Mouse (Mus musculus) R1 (cell line): ENCODE results near the gene Trappc5.

Source experiments
- DNase-seq: peaks from one replicate; pipeline ENCODE4 v3.0.0-alpha.2; 2018; ENCODE audit warnings: low read depth, low spot score

Trappc5 gene

GRCm38 (mm10) chr8:3676131-3676992 lies at the start of gene Trappc5:
Gene Trappc5 (plus strand): TSS chr8:3676299.
- DNase-seq: peak; percentile 95

GRCm38 (mm10) chr8:3626971-3627370 lies 49.1 kb upstream of the Trappc5 start:
- DNase-seq: no peak

GRCm38 (mm10) chr8:3628014-3628413 lies 48.1 kb upstream of the Trappc5 start:
- DNase-seq: peak; percentile 88

GRCm38 (mm10) chr8:3630647-3631477 lies 45.2 kb upstream of the Trappc5 start, which contains the start of gene Stxbp2:
Gene Stxbp2 (plus strand): TSS chr8:3630955.
- peak; percentile 88 for DNase-seq

DNA sequence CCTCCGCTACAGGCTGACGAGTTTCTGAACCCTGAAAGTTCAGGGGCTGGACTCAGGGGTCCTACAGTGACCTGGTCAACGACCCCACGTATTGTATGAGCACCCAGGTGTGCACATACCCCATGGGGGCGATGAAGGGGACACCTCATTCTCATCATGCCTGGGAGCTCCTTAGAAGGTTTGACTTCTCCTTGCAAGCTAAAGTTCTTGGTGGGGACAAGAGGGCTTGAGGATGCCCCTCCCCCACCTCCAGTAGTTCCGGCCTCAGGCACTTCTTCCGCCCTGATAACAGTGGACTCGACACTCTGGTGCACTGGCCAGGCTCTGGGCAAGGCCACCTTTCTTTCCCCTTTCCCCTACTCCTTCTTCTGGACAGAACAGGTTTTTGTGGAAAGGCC lies 44.6 kb upstream of the Trappc5 start:
- DNase-seq: peak; percentile 33

- peak; percentile 85 for DNase-seq
These were observed 30.3 kb upstream of the Trappc5 start for GRCm38 (mm10) chr8:3645804-3646203.

- DNase-seq: no peak
These were observed 29.1 kb upstream of the Trappc5 start for GRCm38 (mm10) chr8:3646824-3647531.

DNA sequence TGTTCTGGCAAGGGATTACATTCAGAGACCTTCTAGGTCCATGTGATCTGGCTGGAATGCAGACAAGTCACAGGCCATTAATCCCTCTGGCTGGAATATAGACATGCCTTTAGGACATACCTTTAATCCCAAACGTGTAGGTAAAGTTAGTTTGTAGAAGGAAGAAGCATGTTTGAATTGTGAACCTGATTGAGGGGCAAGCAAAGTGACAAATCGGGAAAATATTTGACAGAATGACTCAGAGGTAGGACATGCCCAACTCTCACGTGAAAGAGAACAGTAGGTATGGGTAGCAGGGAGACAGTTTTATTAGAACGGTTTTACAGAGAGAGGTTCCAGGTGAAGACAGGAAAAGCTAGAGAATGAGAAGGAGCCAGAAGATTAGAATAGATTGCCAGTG lies 28.5 kb upstream of the Trappc5 start:
- no peak for DNase-seq

GRCm38 (mm10) chr8:3648268-3648667 lies 27.8 kb upstream of the Trappc5 start:
- DNase-seq: no peak

- peak; percentile 80 for DNase-seq
These were observed 27.1 kb upstream of the Trappc5 start for GRCm38 (mm10) chr8:3648990-3649389.

DNA sequence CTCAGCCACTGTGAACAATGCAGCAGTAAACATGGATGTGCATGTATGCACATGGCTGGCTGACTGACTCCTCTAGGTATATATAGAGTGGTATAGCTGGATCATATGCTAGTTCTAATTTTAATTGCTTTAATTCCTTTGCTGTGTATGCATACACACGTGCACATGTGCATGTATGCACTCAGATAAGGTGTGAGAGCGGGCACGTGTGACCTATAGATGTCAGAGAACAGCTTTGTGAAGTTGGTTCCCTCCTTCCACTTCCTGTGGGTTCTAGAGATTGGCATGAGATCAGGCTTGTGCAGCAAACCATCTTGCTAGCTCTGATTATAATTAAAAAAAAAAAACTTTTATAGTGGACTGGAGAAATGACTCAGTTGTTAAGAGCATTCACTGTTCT lies 23.3 kb upstream of the Trappc5 start:
- no peak for DNase-seq

GRCm38 (mm10) chr8:3654726-3655508 lies 21.2 kb upstream of the Trappc5 start:
- peak; percentile 56 for DNase-seq

GRCm38 (mm10) chr8:3655526-3655925 lies 20.6 kb upstream of the Trappc5 start, which contains the start of gene Retn:
Gene Retn (plus strand): TSS chr8:3655770.
- DNase-seq: no peak

GRCm38 (mm10) chr8:3656725-3657381 lies 19.2 kb upstream of the Trappc5 start:
- DNase-seq: peak; percentile 48

- DNase-seq: no peak
These were observed 15.2 kb upstream of the Trappc5 start for GRCm38 (mm10) chr8:3660889-3661288.

- DNase-seq: no peak
These were observed 11.7 kb upstream of the Trappc5 start for GRCm38 (mm10) chr8:3664405-3664804.

DNA sequence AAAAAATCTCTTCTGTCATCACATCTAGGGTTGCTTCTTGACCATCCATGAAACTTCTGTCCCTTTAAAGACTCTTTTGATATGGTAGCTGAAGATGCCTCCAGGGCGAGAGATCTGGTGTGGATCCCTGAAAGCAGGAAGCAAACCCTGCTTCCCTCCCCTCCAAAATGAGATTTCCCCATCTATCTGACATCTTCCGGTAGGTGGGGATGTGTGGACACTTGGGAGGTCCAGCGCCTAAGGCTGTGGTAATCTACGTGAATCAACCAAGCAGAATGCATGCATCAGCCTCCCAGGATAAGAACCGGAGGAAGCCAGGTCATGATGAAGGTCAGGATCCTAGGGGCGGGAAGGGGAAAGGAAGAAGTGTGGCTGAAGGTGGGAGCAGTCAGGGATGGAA lies 10.6 kb upstream of the Trappc5 start, which contains the start of gene Mcemp1:
Gene Mcemp1, plus strand, starts transcription at position 248 of the 400 bp plus-strand sequence.
- DNase-seq: no peak

GRCm38 (mm10) chr8:3670388-3670787 lies 5.7 kb upstream of the Trappc5 start:
- DNase-seq: peak; percentile 72

GRCm38 (mm10) chr8:3671980-3672491 lies 4.1 kb upstream of the Trappc5 start, which contains the start of gene Fcor:
Gene Fcor (minus strand): TSS chr8:3672362.
- peak; percentile 95 for DNase-seq

- no peak for DNase-seq
These were observed 1.4 kb upstream of the Trappc5 start for GRCm38 (mm10) chr8:3674671-3675070.
